Mouse (Mus musculus) liver, embryonic 13.5 days (tissue): ENCODE data around the gene Msh4. TPM values are rescaled to one million over a fixed set of nuclear protein-coding genes. Genes with fewer than 3 reads are reported as not detected.
"Not testable (repeated sequence)": the region's sequence is repeated elsewhere in the genome, so short reads cannot be mapped to it uniquely, and the experiment has no call there.

Source experiments
- ATAC-seq: fragments of 200-750 bp; cut with Nextera tagmentation; 2 replicates; pipeline ENCODE4 v1.8.0; 2017; ENCODE audit warnings: low read depth, mild to moderate bottlenecking, moderate number of reproducible peaks, moderate library complexity
- DNase-seq: peaks from one replicate; pipeline ENCODE4 v3.0.0; 2022
- H3K27ac ChIP-seq: fragments of 300-500 bp; sonication (generic); 2 replicates; pipeline ENCODE4 v1.5.1; 2015; ENCODE audit warnings: moderate library complexity, mild to moderate bottlenecking, inconsistent platforms
- H3K27me3 ChIP-seq: fragments of 300-500 bp; sonication (generic); 2 replicates; pipeline ENCODE4 v1.6.1; 2015; ENCODE audit warnings: mild to moderate bottlenecking, inconsistent platforms
- H3K36me3 ChIP-seq: fragments of 300-500 bp; sonication (generic); 2 replicates; pipeline ENCODE4 v1.6.1; 2015; ENCODE audit warnings: mild to moderate bottlenecking, inconsistent platforms
- H3K4me1 ChIP-seq: fragments of 300-500 bp; sonication (generic); replicated peaks from 2 replicates; pipeline ENCODE4 v1.6.1; 2015; ENCODE audit warnings: inconsistent platforms
- H3K4me2 ChIP-seq: fragments of 300-500 bp; sonication (generic); 2 replicates; pipeline ENCODE4 v1.6.1; 2015; ENCODE audit warnings: inconsistent platforms, mild to moderate bottlenecking, moderate library complexity
- H3K4me3 ChIP-seq: fragments of 300-500 bp; sonication (generic); replicated peaks from 2 replicates; pipeline ENCODE4 v1.5.1; 2015; ENCODE audit warnings: mild to moderate bottlenecking, inconsistent platforms
- H3K9ac ChIP-seq: fragments of 300-500 bp; sonication (generic); 2 replicates; pipeline ENCODE4 v1.6.1; 2015; ENCODE audit warnings: mild to moderate bottlenecking, inconsistent platforms
- H3K9me3 ChIP-seq: fragments of 300-500 bp; sonication (generic); replicated peaks from 2 replicates; pipeline ENCODE4 v1.6.1; 2016; ENCODE audit warnings: inconsistent platforms
- WGBS: fragments of 180-500 bp; shearing (Covaris S2); methylation state at CpG from one replicate; pipeline ENCODE4 v1.1.7; 2015; ENCODE audit not compliant: insufficient replicate concordance; 5-methylcytosine and 5-hydroxymethylcytosine counted together
- polyA plus RNA-seq: library from polyadenylated mRNA; unstranded; fragments of >200 nt; fragmentation: Nextera tagmentation; extraction: Ambion mirVana; gene quantifications from 2 replicates; pipeline ENCODE4 v1.2.1, GENCODE M21; 2015

Gene Msh4
- polyA plus RNA-seq, 1 experiment from 2014 or later: 0.10 TPM

GRCm38 (mm10) chr3:153845500-153845899 is 60.4 kb downstream of the Msh4 start:
- no peaks in the 10 kb centered on the region for H3K27me3 ChIP-seq
- H3K36me3 ChIP-seq: no peaks in the 10 kb centered on the region
- H3K4me2 ChIP-seq: no peak overlapping the region
- peak overlapping the region; percentile 60 for H3K27ac ChIP-seq
- ATAC-seq (peak; percentile 29; the same call in 1 of the 2 replicates), DNase-seq (no peak)
- peaks cover 67% of the 10 kb centered on the region for H3K4me1 ChIP-seq
- no peak overlapping the region for H3K9ac ChIP-seq
- no peaks in the 10 kb centered on the region for H3K9me3 ChIP-seq
- no peak overlapping the region for H3K4me3 ChIP-seq
- WGBS: 30% methylated on average over 2 of the region's 2 CpGs

GRCm38 (mm10) chr3:153844757-153845156 is 61.2 kb downstream of the Msh4 start:
- no peak overlapping the region for H3K4me3 ChIP-seq
- peak overlapping the region; percentile 60; the same call in 1 of the 2 replicates for H3K27ac ChIP-seq
- 89% methylated on average over 9 of the region's 9 CpGs for WGBS
- no peaks in the 10 kb centered on the region for H3K9me3 ChIP-seq
- H3K9ac ChIP-seq: no peak overlapping the region; the same call in 1 of the 2 replicates
- H3K4me1 ChIP-seq: peaks cover 59% of the 10 kb centered on the region
- DNase-seq (no peak), ATAC-seq (no peak)
- no peaks in the 10 kb centered on the region for H3K27me3 ChIP-seq
- no peaks in the 10 kb centered on the region for H3K36me3 ChIP-seq
- H3K4me2 ChIP-seq: no peak overlapping the region

GRCm38 (mm10) chr3:153844030-153844429 is 61.9 kb downstream of the Msh4 start, which contains the start of gene Asb17:
Gene Asb17, plus strand, starts transcription at chr3:153844209.
- DNase-seq: no peak
- no peak within 1 kb of the TSS for H3K4me2 ChIP-seq
- no peaks in the 10 kb centered on the region for H3K27me3 ChIP-seq
- 84% methylated on average over 10 of the region's 10 CpGs for WGBS
- no peaks in the 10 kb centered on the region for H3K36me3 ChIP-seq
- peaks cover 52% of the 10 kb centered on the region for H3K4me1 ChIP-seq
- no peak within 1 kb of the TSS; the same call in 1 of the 2 replicates for H3K9ac ChIP-seq
- no peak within 1 kb of the TSS for H3K4me3 ChIP-seq
- no peak for ATAC-seq
- peak within 1 kb of the TSS; percentile 60 for H3K27ac ChIP-seq
- no peaks in the 10 kb centered on the region for H3K9me3 ChIP-seq

GRCm38 (mm10) chr3:153837593-153837992 is 68.3 kb downstream of the Msh4 start:
- H3K27ac ChIP-seq: 0 out of 2 replicates have a peak overlapping the region, but pooled peaks have one; percentile 15
- H3K4me2 ChIP-seq: no peak overlapping the region
- H3K27me3 ChIP-seq: no peaks in the 10 kb centered on the region
- 44% methylated on average over 4 of the region's 4 CpGs for WGBS
- peaks cover 5% of the 10 kb centered on the region; the same call in 1 of the 2 replicates for H3K9me3 ChIP-seq
- H3K4me1 ChIP-seq: peaks cover 37% of the 10 kb centered on the region
- ATAC-seq (no peak), DNase-seq (no peak)
- no peak overlapping the region for H3K9ac ChIP-seq
- H3K36me3 ChIP-seq: no peaks in the 10 kb centered on the region
- H3K4me3 ChIP-seq: no peak overlapping the region

GRCm38 (mm10) chr3:153836316-153836715 is 69.6 kb downstream of the Msh4 start:
- Histone ChIP-seq H3K4me3 (no peak overlapping the region), H3K36me3 (no peaks in the 10 kb centered on the region), H3K27me3 (no peaks in the 10 kb centered on the region), H3K4me2 (no peak overlapping the region), H3K4me1 (peaks cover 49% of the 10 kb centered on the region), H3K27ac (no peak overlapping the region), H3K9ac (no peak overlapping the region), H3K9me3 (peaks cover 5% of the 10 kb centered on the region; the same call in 1 of the 2 replicates)
- DNase-seq (no peak), ATAC-seq (no peak)
- WGBS: 69% methylated on average over 3 of the region's 3 CpGs

- no peak overlapping the region for H3K4me3 ChIP-seq
- DNase-seq (peak; percentile 73), ATAC-seq (peak; percentile 14; the same call in 1 of the 2 replicates)
- H3K4me2 ChIP-seq: no peak overlapping the region
- peak overlapping the region; percentile 7; the same call in 1 of the 2 replicates for H3K9ac ChIP-seq
- peaks cover 55% of the 10 kb centered on the region for H3K4me1 ChIP-seq
- no peaks in the 10 kb centered on the region for H3K27me3 ChIP-seq
- H3K9me3 ChIP-seq: peaks cover 5% of the 10 kb centered on the region; the same call in 1 of the 2 replicates
- peak overlapping the region; percentile 48 for H3K27ac ChIP-seq
- no peaks in the 10 kb centered on the region for H3K36me3 ChIP-seq
- 35% methylated on average over 7 of the region's 7 CpGs for WGBS
Observed at GRCm38 (mm10) chr3:153835455-153836086, 70.4 kb downstream of the Msh4 start.

- WGBS: 76% methylated on average over 4 of the region's 4 CpGs
- Histone ChIP-seq H3K27ac (peak overlapping the region; percentile 55; the same call in 1 of the 2 replicates), H3K9me3 (peaks cover 5% of the 10 kb centered on the region; the same call in 1 of the 2 replicates), H3K36me3 (no peaks in the 10 kb centered on the region), H3K27me3 (no peaks in the 10 kb centered on the region), H3K9ac (no peak overlapping the region), H3K4me2 (no peak overlapping the region), H3K4me3 (no peak overlapping the region), H3K4me1 (peaks cover 69% of the 10 kb centered on the region)
- ATAC-seq (no peak), DNase-seq (no peak)
Observed at GRCm38 (mm10) chr3:153834071-153834470, 71.9 kb downstream of the Msh4 start.

GRCm38 (mm10) chr3:153832654-153832945 is 73.3 kb downstream of the Msh4 start:
- peak overlapping the region; percentile 92 for H3K27ac ChIP-seq
- DNase-seq (no peak), ATAC-seq (no peak)
- H3K4me3 ChIP-seq: peak overlapping the region; percentile 10; the same call in 1 of the 2 replicates
- H3K4me1 ChIP-seq: peaks cover 68% of the 10 kb centered on the region
- H3K36me3 ChIP-seq: no peaks in the 10 kb centered on the region
- H3K9me3 ChIP-seq: no peaks in the 10 kb centered on the region
- H3K4me2 ChIP-seq: peak overlapping the region; percentile 60
- H3K9ac ChIP-seq: peak overlapping the region; percentile 70
- H3K27me3 ChIP-seq: no peaks in the 10 kb centered on the region
- 70% methylated on average over 6 of the region's 6 CpGs for WGBS

- ATAC-seq: peak; percentile 94
- H3K4me3 ChIP-seq: peak overlapping the region; percentile 10
- 25% methylated on average over 4 of the region's 4 CpGs for WGBS
- H3K9ac ChIP-seq: peak overlapping the region; percentile 70
- H3K9me3 ChIP-seq: no peaks in the 10 kb centered on the region
- no peaks in the 10 kb centered on the region for H3K36me3 ChIP-seq
- H3K27ac ChIP-seq: peak overlapping the region; percentile 92
- no peaks in the 10 kb centered on the region for H3K27me3 ChIP-seq
- peak overlapping the region; percentile 60 for H3K4me2 ChIP-seq
- H3K4me1 ChIP-seq: peaks cover 66% of the 10 kb centered on the region
- DNase-seq: peak; percentile 72
Observed at GRCm38 (mm10) chr3:153831873-153832653, 73.9 kb downstream of the Msh4 start.

GRCm38 (mm10) chr3:153831014-153831872 is 74.7 kb downstream of the Msh4 start:
- Histone ChIP-seq H3K27ac (peak overlapping the region; percentile 92), H3K36me3 (no peaks in the 10 kb centered on the region), H3K9ac (peak overlapping the region; percentile 70), H3K4me3 (peak overlapping the region; percentile 10; the same call in 1 of the 2 replicates), H3K9me3 (no peaks in the 10 kb centered on the region), H3K27me3 (no peaks in the 10 kb centered on the region), H3K4me2 (peak overlapping the region; percentile 60), H3K4me1 (peaks cover 74% of the 10 kb centered on the region)
- DNase-seq: peak; percentile 43
- 40% methylated on average over 11 of the region's 11 CpGs for WGBS
- peak; percentile 79 for ATAC-seq

GRCm38 (mm10) chr3:153829788-153830187 is 76.2 kb downstream of the Msh4 start:
- ATAC-seq, H3K36me3 ChIP-seq, DNase-seq, H3K4me2 ChIP-seq, H3K4me3 ChIP-seq, H3K27me3 ChIP-seq, H3K9me3 ChIP-seq: not testable (repeated sequence)
- peak overlapping the region; percentile 66 for H3K27ac ChIP-seq
- H3K9ac ChIP-seq: peak overlapping the region; percentile 36; the same call in 1 of the 2 replicates
- 37% methylated on average over 3 of the region's 3 CpGs for WGBS
- peaks cover 76% of the 10 kb centered on the region for H3K4me1 ChIP-seq
